Mouse (Mus musculus) effector memory CD4-positive, alpha-beta T cell, adult 5 months (primary cell): ENCODE results near the gene Acox3. TPM values are rescaled to one million over a fixed set of nuclear protein-coding genes. Genes with fewer than 3 reads are reported as not detected.

Experiments used
- polyA plus RNA-seq: library from polyadenylated mRNA; unstranded; fragments of 100-300 nt; shearing (Covaris generic); gene quantifications from one replicate; pipeline ENCODE4 v1.2.1, GENCODE M21; 2017

Acox3 gene
- polyA plus RNA-seq, result 24.8 TPM

GRCm38 (mm10) chr5:35582445-35583220 lies at the start of gene Acox3:
Acox3 (plus strand) TSS chr5:35583040.

GRCm38 (mm10) chr5:35574653-35575599 lies 7.9 kb upstream of the Acox3 start, which contains the start of gene Trmt44:
Trmt44 (minus strand) TSS chr5:35575070.

Other genes starting within 250 kb of the Acox3 start
- not detected for gene Hmx1, start 193.9 kb upstream of the Acox3 start, polyA plus RNA-seq
- gene Cpz, start 57.3 kb upstream of the Acox3 start, polyA plus RNA-seq, result not detected
- gene Trmt44, start 8.0 kb upstream of the Acox3 start, polyA plus RNA-seq, result 2.7 TPM
- not detected for gene Htra3, start 96.7 kb downstream of the Acox3 start, polyA plus RNA-seq
- gene Sh3tc1, start 156.9 kb downstream of the Acox3 start, polyA plus RNA-seq, result 0.60 TPM
- gene Ablim2, start 174.8 kb downstream of the Acox3 start, polyA plus RNA-seq, result 7.9 TPM